Mouse (Mus musculus): ENCODE measurements at regions not wholly inside any gene's neighbourhood (a gene's known extent, or its start where the extent isn't known, plus 50 kb on each side); places are given as distances from the start of the nearest gene placed in this dataset.
A peak's percentile ranks its signal among the peaks of the same experiment; 100 is the strongest.

DNA sequence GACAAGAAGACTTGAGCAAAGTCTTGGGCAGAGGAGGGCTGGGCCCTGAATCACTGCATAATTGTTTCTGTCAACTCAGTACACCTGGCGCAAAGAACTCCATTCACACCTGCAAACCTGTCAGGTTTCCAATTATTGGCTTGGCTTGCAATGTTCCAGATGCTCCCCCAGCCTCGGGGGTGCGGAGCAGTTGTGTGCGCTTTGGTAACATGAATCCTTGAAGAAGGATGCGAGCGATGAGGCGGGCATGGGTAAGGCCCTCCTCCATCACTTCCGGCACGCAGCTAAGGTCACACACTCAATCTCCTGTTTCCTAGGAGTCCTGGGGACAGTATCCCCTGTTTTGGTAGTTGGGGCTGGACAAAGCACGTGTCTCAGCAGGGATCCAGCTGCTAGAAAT is 81.6 kb upstream of the Pcdh8 start:
- DNase-seq = no peak

DNA sequence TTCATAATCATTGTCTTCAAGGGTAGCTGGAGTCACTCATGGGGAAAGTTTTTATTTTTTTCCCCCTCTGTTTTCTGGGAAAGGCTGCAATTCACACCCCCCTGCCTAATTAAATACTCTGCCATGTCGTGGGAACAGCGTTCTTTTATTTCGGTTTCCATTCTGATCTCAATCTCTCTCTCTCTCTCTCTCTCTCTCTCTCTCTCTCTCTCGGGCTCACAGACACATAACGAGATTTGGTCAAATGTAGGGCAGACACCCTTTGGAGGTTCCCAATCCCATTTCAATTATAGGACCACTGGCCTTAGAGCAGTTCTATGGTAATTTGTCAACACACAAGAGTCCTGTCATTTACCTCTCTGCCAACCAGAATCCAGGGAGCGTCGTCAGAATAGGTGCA is 80.7 kb upstream of the Pcdh8 start:
- no peak for DNase-seq

DNA sequence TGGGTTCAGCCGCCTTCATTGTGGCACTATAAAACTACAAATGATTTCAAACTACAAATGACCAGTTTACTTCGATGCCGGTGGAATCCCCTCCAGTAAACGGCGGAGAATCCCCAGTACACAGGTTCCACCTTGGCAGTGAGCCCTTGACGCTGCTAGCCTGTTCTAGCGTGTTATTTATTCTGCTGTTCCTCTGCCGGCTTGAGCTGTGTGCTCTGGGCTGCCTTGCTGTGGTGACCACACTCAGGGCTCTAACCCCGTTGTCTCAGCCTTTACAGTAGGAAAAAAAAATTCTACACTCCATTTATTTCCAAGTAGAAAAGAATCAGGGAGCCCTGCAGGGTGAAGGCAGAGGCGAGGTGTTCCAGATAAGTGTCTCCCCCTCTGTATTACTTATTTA is 80.1 kb upstream of the Pcdh8 start:
- DNase-seq = no peak

DNA sequence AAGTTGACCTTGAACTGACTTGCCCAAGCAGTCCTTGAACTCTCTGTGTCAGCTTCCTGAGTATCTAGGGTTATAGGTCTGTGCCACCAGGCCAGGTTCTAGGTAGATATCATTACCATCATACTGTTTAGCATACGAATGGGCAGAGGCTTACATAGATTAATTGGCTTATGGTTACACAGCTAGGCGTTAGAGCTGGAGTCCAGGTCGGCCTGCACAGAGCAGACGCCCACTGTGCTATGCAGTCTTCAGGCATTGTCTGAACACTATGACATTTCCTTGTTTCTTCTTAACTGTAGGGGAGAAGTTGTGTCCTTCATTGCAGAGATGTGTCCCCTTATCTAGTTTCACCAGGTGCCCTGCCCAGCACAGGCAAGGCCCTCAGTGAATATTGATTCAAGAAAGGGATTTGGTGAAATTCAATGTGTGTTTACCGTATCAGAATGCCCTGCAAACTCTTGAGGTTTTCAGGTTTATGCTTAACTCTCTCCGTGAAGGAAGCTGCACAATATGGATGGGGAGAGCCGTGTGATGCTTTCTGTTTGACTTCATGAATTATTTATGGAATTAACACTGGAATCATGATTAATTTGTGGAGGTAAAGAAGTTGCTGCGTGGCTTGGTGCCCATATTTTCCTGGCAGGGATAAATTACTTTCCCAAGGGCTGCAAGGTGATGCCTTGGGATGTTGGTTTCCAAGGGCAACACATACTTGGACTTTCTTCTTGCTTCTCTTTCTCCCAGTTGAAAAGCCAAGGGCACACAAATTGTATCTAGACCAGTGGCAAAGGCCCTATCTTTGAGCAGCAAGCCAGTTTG is 78.7 kb upstream of the Pcdh8 start:
- no peak for DNase-seq

DNA sequence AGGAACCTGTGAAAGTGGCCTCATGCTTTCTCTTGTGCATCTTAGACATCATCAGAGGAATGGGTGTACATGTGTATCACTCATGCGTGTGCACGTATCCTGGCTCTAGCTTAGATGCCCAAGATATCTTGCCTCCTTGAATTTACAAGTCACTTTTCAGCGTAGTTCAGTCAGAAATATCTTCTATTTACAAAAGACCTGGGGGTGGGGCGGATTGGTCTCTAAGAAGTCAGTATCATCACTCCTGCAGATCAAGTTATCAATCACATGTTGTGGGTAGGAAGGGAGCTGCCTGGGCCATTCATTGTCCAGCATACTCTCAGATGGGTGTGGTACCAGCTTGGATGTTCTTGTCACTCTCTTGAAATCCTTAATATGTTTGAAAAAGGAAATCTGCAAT is 77.0 kb upstream of the Pcdh8 start:
- DNase-seq = no peak

DNA sequence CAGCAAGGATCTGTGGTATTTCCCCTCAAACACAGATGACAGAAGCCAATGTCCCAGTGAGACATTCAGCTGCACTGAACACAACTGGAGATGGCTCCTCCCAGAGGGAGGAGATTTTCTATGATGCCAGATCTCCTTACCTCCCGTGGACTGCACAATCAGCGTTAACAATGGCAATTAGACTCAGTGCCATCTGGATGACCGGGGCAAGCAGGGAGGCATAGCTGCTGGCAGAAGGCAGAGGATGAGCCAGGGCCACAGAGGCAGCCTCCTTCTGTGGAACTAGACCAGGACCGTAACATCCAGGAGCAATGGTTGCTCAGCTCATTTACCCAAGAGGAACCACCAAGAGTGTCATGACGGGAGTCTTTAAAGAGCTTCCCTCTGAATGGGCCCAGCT is 73.2 kb upstream of the Pcdh8 start:
- DNase-seq = no peak

DNA sequence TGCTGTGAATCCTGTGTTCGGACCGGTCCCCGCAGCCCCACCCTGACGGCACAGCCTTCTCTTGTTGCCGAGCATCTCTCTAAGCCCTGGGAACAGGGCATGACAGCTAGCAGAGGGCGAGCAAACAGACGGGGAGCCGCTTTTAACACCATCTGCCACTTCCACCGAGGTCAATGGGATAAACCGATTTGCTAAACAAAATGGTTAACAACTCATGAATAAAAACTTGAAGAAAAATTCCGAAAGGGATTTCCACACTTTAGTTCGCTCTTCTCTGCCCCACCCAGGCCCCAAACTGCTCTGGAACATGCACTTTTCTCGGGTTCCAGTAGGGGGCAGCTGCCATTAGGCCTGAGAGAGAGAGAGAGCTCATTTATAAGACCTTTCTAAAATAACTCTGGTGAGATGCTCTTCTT is 72.0 kb upstream of the Pcdh8 start:
- peak; percentile 44 for DNase-seq

DNA sequence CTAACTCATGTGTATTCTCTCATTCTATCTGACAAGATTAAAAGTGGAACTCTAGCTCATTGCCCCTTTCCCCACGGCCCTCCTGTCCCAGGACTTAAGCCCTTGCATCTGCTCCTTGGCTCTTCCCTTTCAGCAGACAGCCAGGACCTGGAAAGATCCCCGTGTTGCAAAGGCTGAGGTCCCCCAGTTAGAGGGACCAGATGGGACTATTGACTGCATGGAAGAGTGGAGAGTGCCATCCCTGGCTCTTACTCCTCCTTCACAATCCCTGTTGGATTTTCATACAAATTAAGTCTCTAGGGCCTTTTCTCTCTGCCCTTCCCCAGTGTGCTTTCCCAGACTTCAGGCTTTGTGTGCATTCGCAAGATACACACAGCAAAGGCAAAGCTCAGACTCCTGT is 71.6 kb upstream of the Pcdh8 start:
- no peak for DNase-seq

DNA sequence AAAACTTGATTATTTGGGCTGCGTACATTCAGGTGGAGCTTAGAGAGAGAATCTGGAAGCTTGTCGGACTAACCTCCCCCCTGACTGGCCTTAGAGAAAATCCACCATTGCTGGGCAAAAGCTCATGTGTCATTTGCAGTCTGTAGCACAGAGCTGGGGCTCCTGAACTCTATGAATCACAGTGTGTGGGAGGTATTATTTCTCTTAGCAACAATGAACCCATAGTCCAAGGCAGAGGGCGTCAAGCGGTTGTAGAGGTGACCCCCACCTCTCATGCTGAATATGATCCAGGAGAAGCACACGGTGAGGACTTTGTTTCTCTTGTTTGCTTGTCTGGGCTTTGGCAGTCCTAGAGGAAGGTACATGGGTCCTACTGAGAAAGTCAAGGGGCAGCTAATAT is 66.0 kb upstream of the Pcdh8 start:
- DNase-seq = no peak

DNA sequence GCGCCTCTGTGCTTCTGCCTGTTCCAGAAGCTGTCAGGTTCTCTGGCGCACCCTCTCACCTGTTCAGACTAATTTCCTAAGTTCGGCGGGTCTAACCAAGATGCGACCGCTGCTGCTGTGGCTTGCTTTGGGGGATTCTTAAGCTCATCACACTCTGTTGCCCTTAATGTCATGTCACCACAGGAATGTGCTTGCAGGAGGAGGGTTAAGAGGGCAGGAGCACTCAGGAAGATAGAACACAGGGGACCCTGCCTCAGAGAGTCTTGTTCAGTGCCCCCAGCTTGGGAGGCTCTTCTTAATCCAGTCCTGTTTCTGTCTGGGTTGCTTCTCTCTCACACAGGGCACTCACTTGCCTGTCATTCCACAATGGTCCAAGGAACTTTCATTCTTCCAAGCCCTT is 65.1 kb upstream of the Pcdh8 start:
- DNase-seq = no peak

DNA sequence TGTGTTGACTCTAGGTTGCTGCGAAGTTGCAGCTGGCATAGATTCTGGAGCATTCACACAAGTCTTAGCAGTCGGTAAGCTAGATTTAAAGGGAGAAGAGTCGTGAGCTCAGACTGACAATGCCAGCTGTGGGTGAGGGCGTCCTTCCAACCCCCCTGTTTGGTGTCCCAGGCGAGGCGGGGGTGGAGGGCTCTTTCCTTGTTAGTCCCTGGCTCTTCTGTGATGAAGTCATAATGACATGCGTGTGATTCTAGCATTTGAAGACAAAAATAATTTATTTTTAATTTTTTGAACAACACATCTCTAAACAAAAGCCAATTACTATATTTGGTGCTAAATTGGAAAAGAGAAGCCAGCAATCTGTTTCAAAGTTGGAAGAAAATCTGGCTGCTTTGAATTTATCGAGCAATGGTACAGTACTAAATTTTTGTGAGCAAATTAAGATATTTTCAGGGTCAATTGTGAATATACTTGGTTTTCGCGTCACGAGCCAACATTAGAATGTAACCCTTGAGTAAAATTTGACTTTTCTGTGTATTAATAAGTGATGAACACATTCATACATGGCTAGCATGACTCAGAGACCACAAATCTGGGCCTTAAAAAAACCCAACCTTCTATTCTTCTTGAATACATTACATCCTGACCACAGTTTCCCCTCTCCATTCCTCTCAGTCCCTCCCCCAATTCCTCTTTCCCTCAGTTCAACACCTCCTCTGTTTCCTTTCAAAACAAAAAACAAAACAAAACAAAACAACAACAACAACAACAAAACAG is 53.7 kb upstream of the Pcdh8 start:
- DNase-seq = no peak

DNA sequence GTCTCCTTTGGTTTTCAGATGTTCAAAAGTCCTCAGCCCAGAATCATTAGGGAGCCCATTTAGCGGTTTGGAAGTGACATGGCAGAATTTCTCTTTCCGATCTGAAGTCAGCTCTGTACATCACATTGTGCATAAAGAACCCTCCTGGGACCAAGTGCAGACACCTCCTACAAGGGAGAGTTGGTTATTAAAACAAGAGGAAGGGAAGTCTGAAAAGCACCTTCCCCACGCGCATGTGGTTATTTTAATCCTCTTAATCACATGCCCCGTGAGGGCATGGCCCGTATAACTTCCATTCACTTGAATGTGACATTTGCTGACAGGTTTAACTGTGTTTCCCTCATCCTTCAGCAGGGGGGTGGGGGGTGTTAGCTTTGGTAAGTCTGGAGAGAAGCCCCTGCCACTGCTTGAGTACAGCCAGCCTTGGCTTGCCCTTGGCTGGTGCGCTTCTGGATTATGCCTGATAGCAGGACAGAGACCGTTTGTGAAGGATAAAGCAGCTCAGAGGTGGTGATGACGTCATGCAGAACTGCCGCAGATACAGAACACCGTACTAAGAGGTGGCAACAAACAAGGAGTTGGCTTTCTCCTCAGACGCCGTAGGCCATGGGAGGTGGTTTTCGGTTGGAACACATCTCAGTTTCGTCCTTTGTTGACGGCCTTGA is 51.5 kb upstream of the Pcdh8 start:
- DNase-seq = no peak

DNA sequence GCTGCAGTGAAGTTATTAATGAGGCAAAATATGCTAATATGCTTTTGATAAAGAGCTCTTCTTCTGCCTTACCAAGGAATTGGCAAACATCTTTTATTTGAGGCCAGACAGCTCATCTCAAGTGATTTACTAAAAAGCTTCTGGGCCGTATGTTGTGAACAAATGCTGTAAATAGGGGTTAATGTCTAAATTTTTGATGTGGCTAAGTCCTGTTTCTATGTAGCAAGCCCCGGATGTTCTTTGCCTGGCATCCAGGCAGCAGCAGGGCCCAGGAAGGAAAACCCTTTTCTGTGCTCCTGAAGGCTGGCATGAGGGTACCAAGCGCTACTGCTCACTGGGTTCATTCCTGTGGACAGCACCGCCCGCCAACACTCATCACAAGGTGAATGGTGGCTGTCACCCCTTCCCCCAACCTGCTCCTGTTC is 50.9 kb upstream of the Pcdh8 start:
- DNase-seq = no peak

DNA sequence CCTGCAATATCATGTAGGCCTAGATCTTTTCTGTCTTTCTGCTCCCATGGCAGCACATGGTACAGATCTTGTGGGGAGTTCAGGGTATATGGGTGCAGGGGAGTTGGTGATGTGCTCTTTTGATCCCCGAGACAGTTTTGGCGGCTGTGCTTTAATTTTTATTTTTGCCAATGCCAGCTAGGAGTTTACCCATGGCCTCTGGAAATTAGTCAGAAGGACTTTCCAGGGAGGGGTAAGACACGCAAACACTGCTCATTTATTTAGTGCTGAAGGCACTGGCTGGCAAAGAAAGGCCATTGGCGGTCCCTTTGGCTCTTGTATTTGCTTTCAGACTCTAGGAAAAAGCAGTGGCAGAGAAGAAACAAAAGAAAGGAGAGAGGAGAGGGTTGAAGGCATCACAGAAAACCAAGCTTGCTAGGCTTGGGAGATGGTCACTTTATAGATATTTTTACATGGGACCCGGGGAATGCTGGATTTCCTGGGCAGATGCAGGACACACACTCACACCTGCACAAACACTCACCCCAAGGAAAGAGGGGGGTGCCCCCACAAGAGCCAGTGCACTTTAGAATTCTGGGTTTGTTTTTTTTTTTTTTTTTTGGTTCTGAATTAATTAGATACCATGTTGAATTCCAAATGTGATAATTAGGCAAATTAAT is 50.4 kb upstream of the Pcdh8 start:
- DNase-seq = no peak
